Comparison of ENCODE assay signal across 8 mouse cellular contexts in genomic region chr7:132930055-132930454, GRCm38 (mm10). TPM values are rescaled to one million over a fixed set of nuclear protein-coding genes. Genes with fewer than 3 reads are reported as not detected.
DNase-seq lines count a peak whose midpoint lies in the region; ATAC-seq and TF ChIP-seq lines count a peak whose summit lies in the region.

No protein-coding gene starts in this region.

- H3K9ac ChIP-seq in lung, embryonic 15.5 days: peak overlapping the region; percentile 87; the same call in 1 of the 2 replicates
- H3K9ac ChIP-seq in hindbrain, postnatal 0 days (replicated peaks; ENCODE audit: low read length): no peak overlapping the region; the same call in 1 of the 2 replicates
- peak overlapping the region; percentile 97 for H3K9ac ChIP-seq in midbrain, embryonic 13.5 days (replicated peaks)

- H3K36me3 ChIP-seq in lung, embryonic 15.5 days: no peaks in the 10 kb centered on the region
- H3K36me3 ChIP-seq in hindbrain, postnatal 0 days (ENCODE audit: insufficient read depth, low read length): no peaks in the 10 kb centered on the region
- H3K36me3 ChIP-seq in midbrain, embryonic 13.5 days: no peaks in the 10 kb centered on the region

- DNase-seq in lung, postnatal 25 days (ENCODE audit: low spot score): no peak
- no peak for DNase-seq in hindbrain, postnatal 0 days (ENCODE audit: low spot score)
- no peak for DNase-seq in left cerebral cortex, postnatal 14 days (ENCODE audit: low spot score in 2 of 2)
- DNase-seq in gastrocnemius, postnatal 4 days (ENCODE audit: low spot score in 2 of 2): no peak
- no peak for DNase-seq in adrenal gland, adult (ENCODE audit: inconsistent age in 2 of 2, low spot score in 1 of 2)

- peaks cover 11% of the 10 kb centered on the region for H3K4me1 ChIP-seq in lung, embryonic 15.5 days
- peaks cover 12% of the 10 kb centered on the region for H3K4me1 ChIP-seq in bone marrow macrophage, adult 2 months (ENCODE audit: control insufficient read depth, insufficient read depth, low read length)
- H3K4me1 ChIP-seq in hindbrain, postnatal 0 days (ENCODE audit: insufficient read depth, low read length): peaks cover 6% of the 10 kb centered on the region; the same call in 1 of the 2 replicates
- H3K4me1 ChIP-seq in midbrain, embryonic 13.5 days (replicated peaks): peaks cover 19% of the 10 kb centered on the region

- WGBS in lung, embryonic 15.5 days: 80% methylated on average over 5 of the region's 5 CpGs
- WGBS in hindbrain, postnatal 0 days: 90% methylated on average over 5 of the region's 5 CpGs
- 86% methylated on average over 5 of the region's 5 CpGs for WGBS in midbrain, embryonic 13.5 days

- H3K9me3 ChIP-seq in lung, embryonic 15.5 days: no peaks in the 10 kb centered on the region
- no peaks in the 10 kb centered on the region for H3K9me3 ChIP-seq in hindbrain, postnatal 0 days (ENCODE audit: low read length)
- H3K9me3 ChIP-seq in midbrain, embryonic 13.5 days: no peaks in the 10 kb centered on the region

- H3K4me3 ChIP-seq in lung, embryonic 15.5 days: peak overlapping the region; percentile 88
- H3K4me3 ChIP-seq in bone marrow macrophage, adult 2 months (ENCODE audit: insufficient read depth, low read length): peak overlapping the region; percentile 73
- peak overlapping the region; percentile 94 for H3K4me3 ChIP-seq in hindbrain, postnatal 0 days (ENCODE audit: low read length)
- peak overlapping the region; percentile 94 for H3K4me3 ChIP-seq in midbrain, embryonic 13.5 days (replicated peaks)

- H3K4me2 ChIP-seq in lung, embryonic 15.5 days: peak overlapping the region; percentile 64
- peak overlapping the region; percentile 77 for H3K4me2 ChIP-seq in hindbrain, postnatal 0 days (ENCODE audit: low read depth, low read length)
- H3K4me2 ChIP-seq in midbrain, embryonic 13.5 days (replicated peaks): peak overlapping the region; percentile 63

- TF ChIP-seq CTCF in bone marrow macrophage, adult 2 months (IDR thresholded peaks at IDR 0.05; ENCODE audit: low read depth, low read length): peak; percentile 14; the same call in 1 of the 2 replicates
- no peak for TF ChIP-seq CTCF in hindbrain, postnatal 0 days (IDR thresholded peaks at IDR 0.05; ENCODE audit: low read depth)

- H3K27ac ChIP-seq in lung, embryonic 15.5 days: no peak overlapping the region
- peak overlapping the region; percentile 68 for H3K27ac ChIP-seq in bone marrow macrophage, adult 2 months (ENCODE audit: insufficient read depth, low read depth, low read length)
- H3K27ac ChIP-seq in hindbrain, postnatal 0 days: 0 out of 2 replicates have a peak overlapping the region, but pooled peaks have one; percentile 99
- H3K27ac ChIP-seq in midbrain, embryonic 13.5 days: no peak overlapping the region

- TF ChIP-seq POLR2A in bone marrow macrophage, adult 2 months (IDR thresholded peaks at IDR 0.05; ENCODE audit: borderline replicate concordance, low read depth, low read length): no peak

- H3K27me3 ChIP-seq in lung, embryonic 15.5 days: no peaks in the 10 kb centered on the region
- no peaks in the 10 kb centered on the region for H3K27me3 ChIP-seq in hindbrain, postnatal 0 days (ENCODE audit: insufficient read depth, low read length)
- no peaks in the 10 kb centered on the region for H3K27me3 ChIP-seq in midbrain, embryonic 13.5 days

- intact Hi-C loops in left cerebral cortex, postnatal 14 days (cut with DNase I): no loop called here

- ATAC-seq in lung, embryonic 15.5 days (ENCODE audit: borderline replicate concordance, extremely low read depth, low FRiP score, low TSS enrichment): no peak
- ATAC-seq in hindbrain, postnatal 0 days: no peak
- ATAC-seq in midbrain, embryonic 13.5 days: no peak

RNA-seq across cellular contexts. Expression of gene Zranb1, which starts 0.9 kb away (rescaled TPM):
- 10.8 and 11.9 TPM in 2 replicates for polyA plus RNA-seq in lung, embryonic 15.5 days (2015; fragmentation: Nextera tagmentation; extraction: Ambion mirVana)
- polyA plus RNA-seq in bone marrow macrophage, adult 2 months (2012; ENCODE audit: insufficient read depth, insufficient read length, missing spikeins): 13.6 and 16.4 TPM in 2 replicates
- total RNA-seq in hindbrain, postnatal 0 days (2014; rRNA removed): 40.1 and 42.7 TPM in 2 replicates
- 22.7 and 24.0 TPM in 2 replicates for polyA plus RNA-seq in hindbrain, postnatal 0 days (2015; fragmentation: Nextera tagmentation; extraction: Ambion mirVana)
- 18.6 and 20.5 TPM in 2 replicates for polyA plus RNA-seq in midbrain, embryonic 13.5 days (2015; fragmentation: Nextera tagmentation; extraction: Ambion mirVana)
- total RNA-seq in left cerebral cortex, postnatal 14 days (2021): 10 to 100 TPM; 34.7 to 34.9 TPM
- total RNA-seq in gastrocnemius, postnatal 4 days (2021): 10 to 100 TPM; 29.7 to 35.5 TPM

Comparison
In these comparisons a context has a peak if more than half of its experiments do, and no peak if none do; other contexts are left out.
1. H3K27ac ChIP-seq: peak in bone marrow macrophage, adult 2 months (single experiment) and hindbrain, postnatal 0 days (single experiment); none in lung, embryonic 15.5 days (single experiment) and midbrain, embryonic 13.5 days (single experiment).
2. Peak in every context shown above with its lines, with median percentiles within 50 percentile points of each other: H3K4me2 ChIP-seq and H3K4me3 ChIP-seq.